Mouse (Mus musculus) kidney, embryonic 16.5 days (tissue): Measurements from ENCODE around the gene E2f3. TPM values are rescaled to one million over a fixed set of nuclear protein-coding genes. Genes with fewer than 3 reads are reported as not detected.

Experiments used
- ATAC-seq: fragments of 200-750 bp; cut with Nextera tagmentation; 2 replicates; pipeline ENCODE4 v1.8.0; 2017; ENCODE audit warnings: moderate TSS enrichment; ENCODE audit not compliant: low FRiP score, low TSS enrichment
- H3K27ac ChIP-seq: fragments of 300-500 bp; sonication (generic); 2 replicates; pipeline ENCODE4 v1.5.1; 2014; ENCODE audit warnings: low read length
- H3K27me3 ChIP-seq: fragments of 300-500 bp; sonication (generic); 2 replicates; pipeline ENCODE4 v1.6.1; 2014; ENCODE audit warnings: low read length, control low read depth, mixed read lengths; ENCODE audit not compliant: insufficient read depth
- H3K36me3 ChIP-seq: fragments of 300-500 bp; sonication (generic); 2 replicates; pipeline ENCODE4 v1.6.1; 2014; ENCODE audit warnings: low read length, control low read depth, mixed read lengths; ENCODE audit not compliant: insufficient read depth
- H3K4me1 ChIP-seq: fragments of 300-500 bp; sonication (generic); 2 replicates; pipeline ENCODE4 v1.6.1; 2014; ENCODE audit warnings: low read length, control low read depth, mixed read lengths; ENCODE audit not compliant: insufficient read depth
- H3K4me2 ChIP-seq: fragments of 300-500 bp; sonication (generic); replicated peaks from 2 replicates; pipeline ENCODE4 v1.6.1; 2014; ENCODE audit warnings: low read depth, low read length
- H3K4me3 ChIP-seq: fragments of 300-500 bp; sonication (generic); 2 replicates; pipeline ENCODE4 v1.5.1; 2014; ENCODE audit warnings: mild to moderate bottlenecking, low read length
- H3K9ac ChIP-seq: fragments of 300-500 bp; sonication (generic); replicated peaks from 2 replicates; pipeline ENCODE4 v1.6.1; 2014; ENCODE audit warnings: low read length
- H3K9me3 ChIP-seq: fragments of 300-500 bp; sonication (generic); 2 replicates; pipeline ENCODE4 v1.6.1; 2016; ENCODE audit warnings: low read length, control low read depth
- WGBS: fragments of 180-500 bp; shearing (Covaris S2); extraction: QIAGEN DNeasy Blood & Tissue Kit; methylation state at CpG from one replicate; pipeline ENCODE4 v1.1.7; 2014; 5-methylcytosine and 5-hydroxymethylcytosine counted together
- polyA plus RNA-seq: library from polyadenylated mRNA; unstranded; fragments of >200 nt; fragmentation: Nextera tagmentation; extraction: Ambion mirVana; gene quantifications from 2 replicates; pipeline ENCODE4 v1.2.1, GENCODE M21; 2015

The E2f3 gene
- polyA plus RNA-seq, result 14.6 and 15.8 TPM in 2 replicates

DNA sequence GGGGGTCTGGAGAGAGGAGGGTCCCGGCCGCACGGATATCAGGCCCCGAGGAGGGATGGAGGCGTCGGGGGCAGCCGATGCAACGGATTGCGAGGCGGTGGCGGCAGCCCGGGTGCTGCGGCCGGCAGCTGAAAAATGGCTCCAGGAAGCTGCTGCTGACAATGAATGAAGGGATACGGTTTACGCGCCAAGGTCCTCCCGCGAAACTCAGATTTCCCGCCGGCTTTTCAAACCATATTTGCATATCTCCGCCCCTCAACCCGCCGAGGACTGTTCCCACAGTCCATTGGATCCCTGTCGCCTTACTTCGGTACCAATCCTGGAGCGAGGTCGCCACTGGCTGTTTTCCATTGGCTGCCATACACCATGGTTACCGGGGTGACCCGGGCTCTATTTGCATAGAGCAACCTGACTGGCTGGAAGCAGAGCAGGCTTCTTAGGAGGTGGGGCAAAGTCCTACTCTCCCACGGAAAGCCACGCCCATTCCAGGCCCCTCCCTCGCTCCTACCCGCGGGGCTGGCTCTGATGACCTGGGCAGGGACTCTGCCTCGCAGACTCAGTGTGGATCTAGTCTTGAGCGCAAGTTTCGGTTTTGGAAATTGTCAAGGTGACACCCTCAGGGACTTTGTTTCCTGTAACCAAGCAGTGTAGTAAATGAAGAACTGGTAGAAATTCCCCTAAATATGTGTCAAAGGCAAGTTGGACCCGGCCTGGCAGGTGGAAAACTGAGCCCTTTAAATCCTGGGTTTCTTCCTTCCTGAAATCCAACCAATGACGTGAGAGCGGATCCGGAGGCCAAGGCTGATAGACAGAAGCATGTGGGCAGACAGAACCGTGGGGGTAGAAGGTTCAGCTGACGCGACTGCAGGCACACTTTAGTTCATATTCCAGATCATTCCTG is at the start of gene E2f3:
TSS of gene E2f3 (minus strand) at position 209 of the 901 bp plus-strand sequence.
- H3K9me3 ChIP-seq, result no peaks in the 10 kb centered on the region
- peak within 1 kb of the TSS; percentile 95 for H3K27ac ChIP-seq
- peak within 1 kb of the TSS; percentile 97 for H3K4me3 ChIP-seq
- WGBS, result under 1% methylated on average over 45 of the region's 45 CpGs
- ATAC-seq, result peak; percentile 98
- peak within 1 kb of the TSS; percentile 99 for H3K9ac ChIP-seq
- H3K27me3 ChIP-seq, result no peaks in the 10 kb centered on the region
- H3K36me3 ChIP-seq, result no peaks in the 10 kb centered on the region
- peak within 1 kb of the TSS; percentile 81 for H3K4me2 ChIP-seq
- H3K4me1 ChIP-seq, result peaks cover 30% of the 10 kb centered on the region

DNA sequence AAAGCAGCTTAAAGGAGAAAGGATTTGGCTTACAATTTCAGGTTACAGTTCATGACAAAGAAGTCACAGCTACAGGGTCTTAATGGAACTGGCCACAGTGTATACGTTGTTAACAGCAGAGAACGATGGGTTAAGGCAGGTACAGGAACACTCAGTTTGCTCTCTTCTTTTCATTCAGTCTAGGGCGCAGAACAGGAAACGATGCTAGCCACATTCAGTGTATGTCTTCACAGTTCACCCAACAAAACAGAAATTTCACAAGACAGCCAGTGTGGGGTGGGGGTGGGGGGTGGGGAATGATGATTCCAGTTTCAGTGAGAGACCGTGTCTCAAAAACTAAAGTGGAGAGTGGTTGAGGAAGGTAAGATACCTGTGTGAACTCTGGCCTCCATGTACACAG is 48.7 kb upstream of the E2f3 start:
- H3K4me2 ChIP-seq, result no peak overlapping the region
- H3K27ac ChIP-seq, result no peak overlapping the region
- H3K36me3 ChIP-seq, result no peaks in the 10 kb centered on the region
- no peak overlapping the region for H3K9ac ChIP-seq
- H3K4me1 ChIP-seq, result no peaks in the 10 kb centered on the region
- no peak for ATAC-seq
- no peak overlapping the region for H3K4me3 ChIP-seq
- H3K27me3 ChIP-seq, result no peaks in the 10 kb centered on the region
- H3K9me3 ChIP-seq, result no peaks in the 10 kb centered on the region
- 88% methylated on average over 5 of the region's 5 CpGs for WGBS

DNA sequence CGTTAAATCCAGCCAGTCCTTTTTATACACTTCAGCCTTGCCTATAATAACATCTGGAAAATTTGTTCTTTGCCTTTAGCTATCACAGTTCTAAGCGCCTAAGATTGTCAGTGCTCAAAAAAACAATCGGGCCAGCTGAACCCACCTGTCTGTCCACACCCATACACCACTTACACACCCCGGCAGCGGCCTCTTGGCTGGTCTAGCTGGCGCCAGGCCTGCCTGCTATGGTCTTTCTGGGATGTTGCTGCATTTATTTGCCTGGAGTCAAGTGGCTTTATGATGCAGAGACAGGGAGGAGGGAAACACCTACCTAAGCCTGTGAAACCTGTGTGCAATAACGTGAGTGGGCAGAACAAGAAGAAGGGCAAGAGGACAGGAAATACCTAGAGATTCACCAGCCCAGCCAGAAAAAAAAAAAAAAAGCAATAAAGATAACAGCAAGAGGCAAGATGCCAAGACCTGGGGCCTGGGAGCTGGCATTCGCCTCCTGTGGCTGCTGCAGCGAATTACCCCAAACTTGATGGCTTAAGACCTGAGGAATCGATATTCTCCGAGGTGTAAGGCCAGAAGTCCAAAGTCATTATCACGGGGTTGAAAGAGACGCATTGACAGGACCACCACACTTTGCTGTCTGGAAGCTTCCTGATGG is 45.9 kb upstream of the E2f3 start:
- H3K4me2 ChIP-seq, result no peak overlapping the region
- H3K4me3 ChIP-seq, result no peak overlapping the region
- no peaks in the 10 kb centered on the region for H3K9me3 ChIP-seq
- no peak overlapping the region for H3K27ac ChIP-seq
- 84% methylated on average over 13 of the region's 13 CpGs for WGBS
- no peak overlapping the region for H3K9ac ChIP-seq
- no peaks in the 10 kb centered on the region for H3K27me3 ChIP-seq
- H3K36me3 ChIP-seq, result no peaks in the 10 kb centered on the region
- no peaks in the 10 kb centered on the region for H3K4me1 ChIP-seq
- ATAC-seq, result no peak

DNA sequence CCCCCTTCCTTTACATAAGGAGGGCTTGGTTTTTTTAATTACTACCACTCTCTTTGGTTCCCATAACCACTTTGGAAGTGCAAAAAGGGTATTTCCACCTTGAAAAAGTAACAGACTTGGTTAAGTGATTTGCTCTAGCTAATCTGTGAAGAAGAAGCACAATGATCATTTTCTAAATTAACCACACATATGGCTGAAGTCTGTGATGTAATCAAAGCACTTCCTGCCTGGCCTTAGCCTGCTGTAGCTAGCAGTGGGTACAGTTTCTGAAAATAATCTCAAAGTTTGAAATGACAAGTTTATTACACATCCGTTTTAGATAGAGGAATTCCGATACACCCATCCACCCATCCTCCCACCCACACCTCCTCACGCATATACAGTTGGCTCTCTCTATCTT is 42.0 kb upstream of the E2f3 start:
- no peaks in the 10 kb centered on the region for H3K9me3 ChIP-seq
- 74% methylated on average over 3 of the region's 3 CpGs for WGBS
- H3K4me1 ChIP-seq, result no peaks in the 10 kb centered on the region
- H3K36me3 ChIP-seq, result no peaks in the 10 kb centered on the region
- H3K4me3 ChIP-seq, result no peak overlapping the region
- H3K4me2 ChIP-seq, result no peak overlapping the region
- no peak overlapping the region for H3K9ac ChIP-seq
- H3K27me3 ChIP-seq, result no peaks in the 10 kb centered on the region
- no peak overlapping the region for H3K27ac ChIP-seq
- no peak for ATAC-seq

DNA sequence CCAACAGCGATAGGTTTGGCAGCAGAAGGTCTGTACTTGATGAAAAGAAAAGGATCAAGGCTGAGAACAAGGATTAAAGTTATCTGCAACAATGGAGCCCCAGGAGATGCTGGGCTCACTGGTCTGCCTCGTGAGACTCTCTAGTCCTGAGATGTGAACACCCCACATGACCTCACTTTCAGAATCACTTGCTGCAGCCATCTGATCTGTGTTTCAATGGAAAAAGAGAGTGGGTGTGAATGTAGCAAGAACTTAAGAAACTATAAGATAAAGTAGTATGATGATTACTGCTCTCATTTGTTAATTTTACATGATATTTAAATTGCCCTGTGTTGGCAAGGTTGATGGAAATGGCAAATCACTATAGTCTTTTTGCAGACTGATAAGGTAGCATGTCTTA is 36.6 kb upstream of the E2f3 start:
- WGBS, result 82% methylated on average over 2 of the region's 2 CpGs
- Histone ChIP-seq H3K4me3 (no peak overlapping the region), H3K9ac (no peak overlapping the region), H3K4me1 (no peaks in the 10 kb centered on the region), H3K4me2 (no peak overlapping the region), H3K36me3 (no peaks in the 10 kb centered on the region), H3K27ac (no peak overlapping the region), H3K9me3 (no peaks in the 10 kb centered on the region), H3K27me3 (no peaks in the 10 kb centered on the region)
- no peak for ATAC-seq

DNA sequence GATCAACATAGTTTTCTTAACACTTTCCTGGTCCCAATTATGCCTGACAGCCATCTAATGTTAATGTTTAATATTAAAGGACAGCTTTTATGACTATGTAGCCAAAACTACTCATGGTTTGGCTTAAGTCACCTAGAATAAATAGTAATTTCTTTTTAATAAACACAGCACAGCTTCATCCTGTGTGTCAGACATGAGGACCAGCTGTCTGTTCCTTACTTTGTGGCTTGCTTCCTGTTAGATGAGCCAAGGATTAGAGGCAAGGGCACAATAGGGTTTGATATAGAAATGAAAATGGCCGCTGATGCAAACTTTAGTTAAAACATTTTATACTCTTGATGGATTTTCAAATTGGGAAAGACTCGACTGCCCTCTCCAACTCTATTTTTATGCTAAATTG is 32.7 kb upstream of the E2f3 start:
- no peak overlapping the region for H3K9ac ChIP-seq
- no peak overlapping the region for H3K27ac ChIP-seq
- H3K4me2 ChIP-seq, result no peak overlapping the region
- H3K4me3 ChIP-seq, result no peak overlapping the region
- H3K36me3 ChIP-seq, result no peaks in the 10 kb centered on the region
- H3K4me1 ChIP-seq, result no peaks in the 10 kb centered on the region
- no peak for ATAC-seq
- H3K9me3 ChIP-seq, result no peaks in the 10 kb centered on the region
- H3K27me3 ChIP-seq, result no peaks in the 10 kb centered on the region
- 88% methylated on average over 2 of the region's 2 CpGs for WGBS

DNA sequence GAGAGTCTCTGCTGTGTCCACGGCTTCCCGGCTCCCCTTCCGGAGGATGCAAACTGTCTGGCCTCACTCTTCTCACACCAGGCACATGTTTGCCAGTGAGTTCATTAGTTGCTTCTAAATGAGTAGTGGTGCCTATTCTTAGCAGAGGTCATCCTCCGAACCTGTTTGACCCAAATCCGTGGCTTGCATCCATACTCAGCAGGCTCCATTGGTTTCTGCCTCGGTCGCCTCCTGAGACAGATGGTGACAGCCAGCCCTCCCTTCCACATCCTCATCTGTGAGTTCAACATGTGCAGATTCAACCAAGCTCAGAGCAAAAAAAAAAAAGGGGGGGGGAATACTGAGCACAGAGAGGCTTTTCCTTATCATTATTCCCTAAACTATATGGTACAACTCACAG is 31.7 kb upstream of the E2f3 start:
- H3K4me1 ChIP-seq, result no peaks in the 10 kb centered on the region
- H3K4me2 ChIP-seq, result no peak overlapping the region
- 90% methylated on average over 7 of the region's 7 CpGs for WGBS
- no peak for ATAC-seq
- no peak overlapping the region for H3K27ac ChIP-seq
- no peak overlapping the region for H3K4me3 ChIP-seq
- no peak overlapping the region for H3K9ac ChIP-seq
- H3K9me3 ChIP-seq, result no peaks in the 10 kb centered on the region
- H3K36me3 ChIP-seq, result no peaks in the 10 kb centered on the region
- H3K27me3 ChIP-seq, result no peaks in the 10 kb centered on the region

DNA sequence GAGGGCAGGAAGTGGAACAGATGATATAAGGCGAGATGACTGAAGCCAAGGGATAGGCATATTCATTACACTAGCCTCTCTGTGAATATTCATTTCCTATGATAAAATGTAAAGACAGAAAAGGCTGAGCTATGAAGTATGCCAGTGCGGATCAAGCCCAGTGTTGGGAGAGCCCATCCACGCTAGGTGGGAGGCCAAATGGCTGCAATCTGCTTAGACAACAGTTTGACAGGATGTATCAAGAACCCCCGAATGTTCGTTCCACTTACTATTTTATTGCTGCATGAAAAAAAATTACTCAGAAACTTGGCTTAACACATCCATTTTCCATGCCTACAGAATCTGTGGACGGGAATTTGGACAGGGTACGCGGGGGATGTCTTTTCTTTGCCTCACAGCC is 28.7 kb upstream of the E2f3 start:
- H3K4me1 ChIP-seq, result no peaks in the 10 kb centered on the region
- no peak overlapping the region for H3K9ac ChIP-seq
- H3K9me3 ChIP-seq, result no peaks in the 10 kb centered on the region
- H3K4me3 ChIP-seq, result no peak overlapping the region
- H3K27ac ChIP-seq, result no peak overlapping the region
- H3K36me3 ChIP-seq, result no peaks in the 10 kb centered on the region
- no peaks in the 10 kb centered on the region for H3K27me3 ChIP-seq
- no peak for ATAC-seq
- WGBS, result 83% methylated on average over 8 of the region's 8 CpGs
- H3K4me2 ChIP-seq, result no peak overlapping the region

DNA sequence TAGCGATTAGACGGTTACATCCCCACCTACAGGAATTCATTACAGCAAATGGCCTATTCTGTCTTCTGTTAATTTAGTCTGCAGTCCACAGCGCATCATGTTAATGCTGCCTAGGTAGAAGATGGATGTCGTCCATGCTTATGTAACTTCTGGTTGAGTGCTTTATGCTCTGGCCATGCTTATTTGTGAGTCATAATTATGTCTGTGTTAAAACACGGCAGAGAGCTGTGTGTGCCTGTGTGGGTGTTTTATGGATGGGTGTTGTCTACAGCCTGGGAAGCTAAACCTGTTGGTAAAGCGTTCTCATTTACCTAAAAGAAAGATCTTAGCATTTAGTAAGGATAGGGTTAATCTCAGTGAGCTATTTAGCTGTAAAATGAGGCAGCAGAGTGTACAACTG is 26.4 kb upstream of the E2f3 start:
- no peak for ATAC-seq
- Histone ChIP-seq H3K27ac (no peak overlapping the region), H3K9me3 (no peaks in the 10 kb centered on the region), H3K4me2 (no peak overlapping the region), H3K9ac (no peak overlapping the region), H3K27me3 (no peaks in the 10 kb centered on the region), H3K4me1 (no peaks in the 10 kb centered on the region), H3K36me3 (no peaks in the 10 kb centered on the region), H3K4me3 (no peak overlapping the region)
- 57% methylated on average over 6 of the region's 6 CpGs for WGBS

DNA sequence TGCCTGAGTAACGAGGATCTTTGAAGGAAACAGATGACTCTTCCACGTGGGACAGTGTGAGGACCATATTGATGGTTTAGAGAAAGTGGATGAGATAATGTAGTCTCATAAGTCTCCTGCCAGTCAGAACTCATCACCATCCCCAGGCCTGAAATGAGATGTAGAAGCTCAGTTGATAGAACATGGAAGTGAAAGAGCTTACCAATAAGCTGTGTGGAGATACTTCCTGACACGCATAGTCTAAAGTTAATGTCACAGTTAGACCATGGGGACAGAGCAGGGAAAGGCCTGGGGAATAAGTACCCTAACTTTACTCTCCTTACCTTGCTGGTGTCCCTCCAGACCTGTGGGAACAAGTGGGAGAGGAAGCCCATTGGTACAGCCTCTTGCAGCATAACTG is 22.9 kb upstream of the E2f3 start:
- no peak overlapping the region for H3K27ac ChIP-seq
- H3K9me3 ChIP-seq, result no peaks in the 10 kb centered on the region
- H3K4me1 ChIP-seq, result no peaks in the 10 kb centered on the region
- H3K4me3 ChIP-seq, result no peak overlapping the region
- H3K36me3 ChIP-seq, result no peaks in the 10 kb centered on the region
- H3K9ac ChIP-seq, result no peak overlapping the region
- H3K27me3 ChIP-seq, result no peaks in the 10 kb centered on the region
- no peak for ATAC-seq
- 86% methylated on average over 3 of the region's 3 CpGs for WGBS
- H3K4me2 ChIP-seq, result no peak overlapping the region
